Mouse (Mus musculus) cerebellum, adult 2 months (tissue): ENCODE data around the gene Mob3b.

Experiments used
- CTCF ChIP-seq: fragments of 200-500 bp; IDR thresholded peaks from 2 replicates; pipeline ENCODE4 v1.5.1; 2011; ENCODE audit warnings: low read depth, mild to moderate bottlenecking, control low read depth, low read length, moderate library complexity, borderline replicate concordance; ENCODE audit not compliant: insufficient read depth
- POLR2A ChIP-seq: fragments of 200-500 bp; IDR thresholded peaks from 2 replicates; pipeline ENCODE4 v1.6.1; 2011; ENCODE audit warnings: low read length, control low read depth, borderline replicate concordance; ENCODE audit not compliant: insufficient read depth

GRCm38 (mm10) chr4:35146597-35146996, 10.7 kb downstream of the Mob3b start:
- TF ChIP-seq POLR2A (no peak), CTCF (no peak)
